Mouse (Mus musculus) heart, adult 2 months (tissue): Measurements from ENCODE around the gene Ttl. TPM values are rescaled to one million over a fixed set of nuclear protein-coding genes. Genes with fewer than 3 reads are reported as not detected.

ENCODE experiments used
- DNase-seq, 2 experiments: peaks; one replicate each; pipeline ENCODE4 v3.0.0; 2021
- H3K27ac ChIP-seq: fragments of 200-600 bp; 2 replicates; pipeline ENCODE4 v1.8.1; 2022
- H3K27me3 ChIP-seq: fragments of 200-500 bp; 2 replicates; pipeline ENCODE4 v1.6.1; 2012; ENCODE audit warnings: mild to moderate bottlenecking, low read length, inconsistent platforms, mixed read lengths; ENCODE audit not compliant: control insufficient read depth, insufficient read depth
- H3K36me3 ChIP-seq: fragments of 200-500 bp; 2 replicates; pipeline ENCODE4 v1.6.1; 2012; ENCODE audit warnings: low read length, inconsistent platforms; ENCODE audit not compliant: control insufficient read depth, insufficient read depth
- H3K4me1 ChIP-seq: fragments of 200-500 bp; 2 replicates; pipeline ENCODE4 v1.6.1; 2011; ENCODE audit warnings: low read length; ENCODE audit not compliant: control insufficient read depth, insufficient read depth
- H3K4me3 ChIP-seq: fragments of 200-600 bp; 2 replicates; pipeline ENCODE4 v1.8.1; 2022
- H3K79me2 ChIP-seq: fragments of 200-500 bp; replicated peaks from 2 replicates; pipeline ENCODE4 v1.6.1; 2012; ENCODE audit warnings: mild to moderate bottlenecking, inconsistent platforms, low read length, moderate library complexity, mixed read lengths; ENCODE audit not compliant: control insufficient read depth, insufficient read depth
- H3K9ac ChIP-seq: fragments of 200-500 bp; 2 replicates; pipeline ENCODE4 v1.6.1; 2012; ENCODE audit warnings: low read depth, mild to moderate bottlenecking, control low read depth, inconsistent platforms, low read length, mixed read lengths
- CTCF ChIP-seq: fragments of 200-600 bp; IDR thresholded peaks from 2 replicates; pipeline ENCODE4 v1.8.1; 2022; ENCODE audit warnings: antibody characterized with exemption, mild to moderate bottlenecking, moderate library complexity
- EP300 ChIP-seq: fragments of 200-500 bp; IDR thresholded peaks from 2 replicates; pipeline ENCODE4 v1.6.1; 2011; ENCODE audit warnings: low read depth, low read length, control low read depth; ENCODE audit not compliant: insufficient read depth
- POLR2A ChIP-seq: fragments of 200-500 bp; IDR thresholded peaks from 2 replicates; pipeline ENCODE4 v1.6.1; 2011; ENCODE audit warnings: mild to moderate bottlenecking, low read depth, low read length, control low read depth; ENCODE audit not compliant: insufficient read depth
- WGBS: fragments of 180-500 bp; shearing (Covaris S2); methylation state at CpG from one replicate; pipeline ENCODE4 v1.1.7; 2018; 5-methylcytosine and 5-hydroxymethylcytosine counted together
- intact Hi-C: fragments of 180-260 bp; cut with DNase I; formaldehyde crosslinking; loops from one replicate; pipeline ENCODE4 v1.15.1; 2025
- polyA plus RNA-seq: library from polyadenylated mRNA; depleted of rRNA; stranded (reverse); fragments of >200 nt; gene quantifications from 2 replicates; pipeline ENCODE4 v1.2.3, GENCODE M21; 2012
- total RNA-seq, 2 experiments: library from RNA; stranded (reverse); gene quantifications; 2 replicates each; pipeline ENCODE4 v1.2.3; 2021

The Ttl gene
- total and polyA plus RNA-seq, 3 experiments = 8.8 to 19.1 (median 19.0) TPM

DNA sequence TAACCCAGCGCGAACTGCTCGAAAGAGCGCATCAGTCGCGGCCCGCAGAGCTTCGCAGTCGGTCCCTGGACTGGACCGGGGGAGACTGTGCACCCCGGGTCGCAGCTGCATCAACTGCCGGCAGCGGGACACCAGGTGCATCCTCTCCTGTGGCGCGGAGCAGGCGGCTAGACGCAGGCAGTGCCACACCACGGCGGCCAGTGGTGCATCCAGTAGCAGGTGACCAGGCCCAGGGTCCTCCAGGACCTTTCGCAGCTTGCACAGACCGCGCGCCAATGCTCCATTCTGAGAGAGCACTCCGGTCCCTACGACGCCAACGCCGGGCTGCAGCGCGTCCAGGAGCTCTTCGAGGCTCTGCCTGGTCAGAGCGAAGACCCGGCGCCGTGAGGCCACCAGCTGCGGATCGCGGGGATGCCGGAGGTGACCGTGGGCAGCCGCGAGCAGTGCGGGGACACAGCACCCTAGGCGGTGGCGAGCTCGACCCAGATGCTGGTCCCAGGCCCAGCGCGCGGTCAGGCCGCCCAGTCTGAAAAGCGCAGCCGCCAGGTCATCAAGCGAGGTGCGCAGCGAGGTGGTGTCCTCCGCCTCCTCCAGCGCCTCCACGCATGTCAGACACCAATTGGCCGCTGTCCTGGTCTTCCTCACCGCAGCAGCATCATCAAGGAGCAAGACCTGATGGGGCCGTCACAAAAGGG, 26.7 kb upstream of the Ttl start:
- Histone ChIP-seq H3K9ac (peak overlapping the region; percentile 43), H3K27me3 (peaks cover 6% of the 10 kb centered on the region), H3K79me2 (no peaks in the 10 kb centered on the region), H3K4me1 (no peaks in the 10 kb centered on the region), H3K4me3 (peak overlapping the region; percentile 26), H3K36me3 (no peaks in the 10 kb centered on the region), H3K27ac (no peak overlapping the region)
- peak in 1 of 2 experiments; percentile 13 for DNase-seq
- 4% methylated on average over 62 of the region's 62 CpGs for WGBS
- TF ChIP-seq POLR2A (no peak), EP300 (no peak), CTCF (no peak)
- intact Hi-C loops = no loop called here

DNA sequence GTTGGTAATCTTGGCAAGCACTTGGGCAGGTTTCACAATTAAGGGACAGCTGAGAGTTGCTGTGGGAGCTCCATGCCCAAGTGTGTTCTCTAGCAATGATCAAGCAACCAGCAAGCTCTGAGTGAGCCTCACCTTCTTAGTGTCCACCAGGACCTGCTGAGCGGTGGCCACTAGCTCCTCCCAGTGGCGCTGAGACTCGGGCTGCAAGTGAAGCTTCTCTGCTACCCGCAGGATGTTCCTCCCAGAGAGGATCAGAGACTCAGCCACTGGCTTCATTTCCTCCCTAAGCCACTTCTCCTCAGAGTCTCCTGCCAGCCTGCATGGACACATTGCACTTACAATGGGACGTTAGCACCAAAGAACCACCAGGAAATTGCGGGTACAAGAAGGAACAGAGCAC, 25.2 kb upstream of the Ttl start:
- no peak overlapping the region for H3K27ac ChIP-seq
- no peak overlapping the region for H3K4me3 ChIP-seq
- TF ChIP-seq CTCF (peak; percentile 33), POLR2A (no peak)
- H3K36me3 ChIP-seq = no peaks in the 10 kb centered on the region
- WGBS = 21% methylated on average over 6 of the region's 6 CpGs
- H3K79me2 ChIP-seq = no peaks in the 10 kb centered on the region
- H3K4me1 ChIP-seq = no peaks in the 10 kb centered on the region
- H3K27me3 ChIP-seq = peaks cover 6% of the 10 kb centered on the region
- no peak for DNase-seq
- H3K9ac ChIP-seq = no peak overlapping the region
- intact Hi-C loops = no loop called here

DNA sequence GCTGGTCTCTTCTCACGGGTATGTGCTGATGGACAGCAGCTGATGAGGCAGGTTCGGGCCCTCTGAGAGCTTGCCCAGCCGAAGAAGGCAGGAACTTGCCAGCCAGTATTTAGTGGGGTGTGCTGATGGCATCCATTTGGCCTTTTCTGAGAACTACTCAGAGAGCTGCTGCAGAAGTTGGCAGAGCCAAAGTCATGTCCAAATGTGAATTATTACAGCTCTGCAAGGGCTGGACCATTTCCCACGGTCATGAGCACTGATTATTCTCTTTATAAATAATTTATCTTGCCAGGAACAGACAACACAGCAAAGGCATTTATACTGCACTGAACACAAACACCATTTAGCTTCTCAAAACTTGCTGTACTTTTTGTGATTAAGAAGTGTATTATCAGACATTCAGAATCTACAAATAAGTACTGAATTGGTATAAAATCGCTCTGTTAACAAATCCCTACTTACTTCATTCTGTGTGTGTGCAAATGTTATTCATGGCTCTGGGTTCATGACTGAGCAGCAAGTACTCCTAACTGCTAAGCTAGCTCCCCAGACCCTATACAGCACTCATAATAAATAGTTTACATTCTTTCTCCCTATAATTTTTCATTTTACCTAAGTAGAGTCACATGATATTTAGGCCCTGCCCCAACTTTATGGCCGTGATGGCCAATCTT, 19.4 kb upstream of the Ttl start:
- intact Hi-C loops = no loop called here
- H3K27me3 ChIP-seq = no peaks in the 10 kb centered on the region
- TF ChIP-seq EP300 = no peak
- TF ChIP-seq CTCF = no peak
- no peak for TF ChIP-seq POLR2A
- H3K79me2 ChIP-seq = no peaks in the 10 kb centered on the region
- H3K9ac ChIP-seq = no peak overlapping the region
- no peak overlapping the region for H3K4me3 ChIP-seq
- DNase-seq = peak in 1 of 2 experiments; percentile 47
- H3K36me3 ChIP-seq = no peaks in the 10 kb centered on the region
- 41% methylated on average over 6 of the region's 6 CpGs for WGBS
- peaks cover 1% of the 10 kb centered on the region; the same call in 1 of the 2 replicates for H3K4me1 ChIP-seq
- peak overlapping the region; percentile 27; the same call in 1 of the 2 replicates for H3K27ac ChIP-seq

DNA sequence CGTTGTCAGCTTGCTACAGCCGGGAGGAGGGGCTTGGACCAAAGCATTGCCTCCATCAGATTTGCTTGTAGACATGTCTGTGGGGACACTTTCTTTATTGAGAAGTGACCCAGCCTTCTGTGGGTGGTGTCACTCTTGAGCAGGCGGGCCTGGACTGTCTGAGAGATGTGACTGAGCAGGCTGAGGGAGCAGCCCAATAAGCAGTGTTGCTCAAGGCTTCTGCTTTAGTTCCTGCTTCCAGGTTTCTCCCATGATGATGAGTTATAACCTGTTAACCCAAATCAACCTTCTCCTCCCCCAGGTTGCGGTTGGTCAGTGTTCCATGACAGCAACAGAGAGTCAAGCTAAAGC, 18.9 kb upstream of the Ttl start:
- intact Hi-C loops = no loop called here
- H3K4me1 ChIP-seq = peaks cover 1% of the 10 kb centered on the region; the same call in 1 of the 2 replicates
- TF ChIP-seq POLR2A (no peak), CTCF (no peak), EP300 (no peak)
- H3K27me3 ChIP-seq = no peaks in the 10 kb centered on the region
- H3K9ac ChIP-seq = no peak overlapping the region
- WGBS = 77% methylated on average over 4 of the region's 4 CpGs
- H3K79me2 ChIP-seq = no peaks in the 10 kb centered on the region
- H3K36me3 ChIP-seq = no peaks in the 10 kb centered on the region
- no peak overlapping the region for H3K4me3 ChIP-seq
- H3K27ac ChIP-seq = peak overlapping the region; percentile 27; the same call in 1 of the 2 replicates
- no peak for DNase-seq

DNA sequence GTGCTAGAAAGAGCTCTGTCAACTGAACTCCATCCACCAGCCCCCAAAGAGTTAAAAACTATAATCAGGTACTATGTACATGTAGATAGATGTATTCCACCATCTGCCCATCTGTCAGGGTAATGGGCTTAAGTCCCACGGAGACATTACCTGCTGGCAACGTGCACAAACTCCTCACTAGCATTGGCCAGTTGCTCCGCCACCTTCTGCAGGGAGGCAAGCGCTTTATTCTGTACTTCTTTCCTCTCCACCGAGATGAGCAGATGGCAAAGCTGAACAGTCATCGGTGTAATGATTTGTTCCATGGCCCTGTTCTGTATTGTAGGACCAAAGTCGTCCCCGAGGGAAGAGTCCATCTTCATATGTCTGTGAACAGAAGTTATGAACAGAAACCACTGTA, 17.9 kb upstream of the Ttl start, which contains the start of gene Vinac1:
Vinac1 (minus strand) TSS at position 362 of the 400 bp plus-strand sequence.
- Histone ChIP-seq H3K9ac (no peak within 1 kb of the TSS), H3K36me3 (no peaks in the 10 kb centered on the region), H3K79me2 (no peaks in the 10 kb centered on the region), H3K4me1 (peaks cover 1% of the 10 kb centered on the region; the same call in 1 of the 2 replicates), H3K4me3 (no peak within 1 kb of the TSS), H3K27me3 (no peaks in the 10 kb centered on the region), H3K27ac (no peak within 1 kb of the TSS)
- TF ChIP-seq POLR2A (no peak), CTCF (no peak), EP300 (no peak)
- intact Hi-C loops = no loop called here
- no peak for DNase-seq
- WGBS = 80% methylated on average over 8 of the region's 8 CpGs

DNA sequence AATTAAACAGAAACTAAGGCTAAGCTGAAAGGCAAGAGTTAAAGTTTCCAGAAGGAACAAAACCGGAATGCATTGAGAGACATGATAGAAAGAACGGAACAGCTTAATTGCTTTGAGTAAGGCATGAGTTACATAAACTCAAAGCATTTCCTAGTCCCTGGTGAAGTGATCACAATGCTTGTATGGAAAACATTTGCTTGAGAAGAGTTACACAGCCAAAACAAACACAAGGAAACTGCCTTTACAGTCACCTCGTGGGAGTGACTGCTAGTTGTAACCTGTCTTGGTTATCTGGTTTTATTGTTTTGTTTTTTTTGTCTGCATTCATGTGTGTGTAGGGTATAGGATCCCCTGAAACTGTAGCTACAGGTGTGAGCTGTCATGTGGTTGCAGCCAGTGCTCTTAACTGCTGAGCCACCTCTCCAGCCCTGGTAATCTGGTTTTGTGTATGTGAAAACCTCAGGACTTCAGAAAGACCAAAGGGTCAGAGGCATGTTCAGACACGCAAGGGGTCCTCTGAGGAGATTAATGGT, 13.2 kb upstream of the Ttl start:
- TF ChIP-seq EP300 (no peak), POLR2A (no peak), CTCF (no peak)
- H3K4me1 ChIP-seq = no peaks in the 10 kb centered on the region
- no peaks in the 10 kb centered on the region for H3K36me3 ChIP-seq
- H3K4me3 ChIP-seq = no peak overlapping the region
- no peaks in the 10 kb centered on the region for H3K79me2 ChIP-seq
- no peak for DNase-seq
- no peaks in the 10 kb centered on the region for H3K27me3 ChIP-seq
- H3K27ac ChIP-seq = no peak overlapping the region
- 41% methylated on average over 4 of the region's 4 CpGs for WGBS
- intact Hi-C loops = no loop called here
- no peak overlapping the region for H3K9ac ChIP-seq
